Mouse (Mus musculus) testis, adult 2 months (tissue): ENCODE data around the gene Drd1.

ENCODE experiments used
- CTCF ChIP-seq: fragments of 200-500 bp; IDR thresholded peaks from 2 replicates; pipeline ENCODE4 v1.5.1; 2012; ENCODE audit warnings: low read depth, mild to moderate bottlenecking, inconsistent platforms, low read length, moderate library complexity; ENCODE audit not compliant: control insufficient read depth, insufficient read depth, insufficient replicate concordance
- POLR2A ChIP-seq: fragments of 200-500 bp; IDR thresholded peaks from 2 replicates; pipeline ENCODE4 v1.6.1; 2012; ENCODE audit warnings: low read depth, mild to moderate bottlenecking, inconsistent platforms, low read length, moderate library complexity; ENCODE audit not compliant: control insufficient read depth

DNA sequence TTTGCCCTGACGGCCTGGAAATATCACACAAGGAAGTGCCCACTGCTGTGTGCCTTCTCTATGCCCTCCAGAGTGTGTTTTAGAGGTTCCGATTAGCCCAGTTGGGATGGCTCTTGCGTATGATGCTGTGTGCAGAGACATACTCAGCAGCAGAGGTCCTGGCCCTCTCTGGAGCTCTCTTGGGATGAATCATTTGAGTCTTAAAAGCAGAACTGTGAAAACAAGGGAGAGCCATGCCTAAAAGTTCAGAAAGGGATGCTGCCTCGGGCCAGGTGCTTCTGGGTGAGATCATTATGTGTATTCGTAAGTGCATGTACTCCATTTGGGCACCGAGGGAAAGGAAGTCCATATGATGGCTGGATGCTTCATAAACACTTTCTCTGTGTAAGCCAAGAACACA is 42.3 kb upstream of the Drd1 start:
- TF ChIP-seq POLR2A, result no peak
- TF ChIP-seq CTCF, result no peak
